Mouse (Mus musculus): ENCODE measurements around the gene Esr1.
"Not testable (repeated sequence)": the region's sequence is repeated elsewhere in the genome, so short reads cannot be mapped to it uniquely, and the experiment has no call there.

Gene Esr1

GRCm38 (mm10) chr10:4611386-4612155, at the start of gene Esr1:
Gene Esr1 (plus strand): TSS chr10:4611593.
- ATAC-seq (ENCODE audit: low TSS enrichment): peak; percentile 93

- no peak for ATAC-seq (ENCODE audit: low TSS enrichment)
Observed at GRCm38 (mm10) chr10:4565148-4565547, 46.2 kb upstream of the Esr1 start.

- ATAC-seq (ENCODE audit: low TSS enrichment): no peak
Observed at GRCm38 (mm10) chr10:4570778-4571177, 40.6 kb upstream of the Esr1 start.

- ATAC-seq (ENCODE audit: low TSS enrichment): no peak
Observed at GRCm38 (mm10) chr10:4571304-4571703, 40.1 kb upstream of the Esr1 start.

- ATAC-seq (ENCODE audit: low TSS enrichment): no peak
Observed at GRCm38 (mm10) chr10:4581905-4582304, 29.5 kb upstream of the Esr1 start.

- no peak for ATAC-seq (ENCODE audit: low TSS enrichment)
Observed at GRCm38 (mm10) chr10:4586691-4587090, 24.7 kb upstream of the Esr1 start.

- ATAC-seq (ENCODE audit: low TSS enrichment): no peak
Observed at GRCm38 (mm10) chr10:4589576-4589975, 21.8 kb upstream of the Esr1 start.

GRCm38 (mm10) chr10:4590956-4591355, 20.4 kb upstream of the Esr1 start:
- ATAC-seq (ENCODE audit: low TSS enrichment): no peak

- no peak for ATAC-seq (ENCODE audit: low TSS enrichment)
Observed at GRCm38 (mm10) chr10:4593828-4594227, 17.6 kb upstream of the Esr1 start.

GRCm38 (mm10) chr10:4597211-4597610, 14.2 kb upstream of the Esr1 start:
- no peak for ATAC-seq (ENCODE audit: low TSS enrichment)

- ATAC-seq (ENCODE audit: low TSS enrichment): peak; percentile 80
Observed at GRCm38 (mm10) chr10:4598244-4598842, 13.1 kb upstream of the Esr1 start.

- ATAC-seq (ENCODE audit: low TSS enrichment): peak; percentile 85
Observed at GRCm38 (mm10) chr10:4598916-4599315, 12.5 kb upstream of the Esr1 start.

- no peak for ATAC-seq (ENCODE audit: low TSS enrichment)
Observed at GRCm38 (mm10) chr10:4599591-4599990, 11.8 kb upstream of the Esr1 start.

- ATAC-seq (ENCODE audit: low TSS enrichment): no peak
Observed at GRCm38 (mm10) chr10:4600796-4601474, 10.5 kb upstream of the Esr1 start.

- ATAC-seq (ENCODE audit: low TSS enrichment): not testable (repeated sequence)
Observed at GRCm38 (mm10) chr10:4601612-4602011, 9.8 kb upstream of the Esr1 start.

- ATAC-seq (ENCODE audit: low TSS enrichment): no peak
Observed at GRCm38 (mm10) chr10:4602466-4602865, 8.9 kb upstream of the Esr1 start.

- no peak for ATAC-seq (ENCODE audit: low TSS enrichment)
Observed at GRCm38 (mm10) chr10:4604527-4605209, 6.7 kb upstream of the Esr1 start.

- ATAC-seq (ENCODE audit: low TSS enrichment): no peak
Observed at GRCm38 (mm10) chr10:4610234-4610633, 1.2 kb upstream of the Esr1 start.

- peak; percentile 57; the same call in 1 of the 2 replicates for ATAC-seq (ENCODE audit: low TSS enrichment)
Observed at GRCm38 (mm10) chr10:4612313-4613036, 1.1 kb downstream of the Esr1 start.

GRCm38 (mm10) chr10:4618026-4618425, 6.6 kb downstream of the Esr1 start:
- no peak for ATAC-seq (ENCODE audit: low TSS enrichment)

GRCm38 (mm10) chr10:4618686-4619085, 7.3 kb downstream of the Esr1 start:
- no peak for ATAC-seq (ENCODE audit: low TSS enrichment)

GRCm38 (mm10) chr10:4619426-4619825, 8.0 kb downstream of the Esr1 start:
- ATAC-seq (ENCODE audit: low TSS enrichment): not testable (repeated sequence)
